Mouse (Mus musculus) hindbrain, embryonic 11.5 days (tissue): Measurements from ENCODE around the gene Pak2. TPM values are rescaled to one million over a fixed set of nuclear protein-coding genes. Genes with fewer than 3 reads are reported as not detected.
A peak's percentile ranks its signal among the peaks of the same experiment; 100 is the strongest.

Experiments
- ATAC-seq: fragments of 200-750 bp; cut with Nextera tagmentation; 2 replicates; pipeline ENCODE4 v1.8.0; 2017; ENCODE audit warnings: mild to moderate bottlenecking, moderate TSS enrichment, moderate library complexity; ENCODE audit not compliant: low FRiP score
- DNase-seq: peaks from one replicate; pipeline ENCODE4 v3.0.0-alpha.2; 2015; ENCODE audit warnings: low spot score
- H3K27ac ChIP-seq: fragments of 300-500 bp; sonication (generic); 2 replicates; pipeline ENCODE4 v1.5.1; 2014; ENCODE audit warnings: mild to moderate bottlenecking, low read depth, low read length
- H3K27me3 ChIP-seq: fragments of 300-500 bp; sonication (generic); 2 replicates; pipeline ENCODE4 v1.6.1; 2014; ENCODE audit warnings: mild to moderate bottlenecking, low read length, moderate library complexity, mixed read lengths; ENCODE audit not compliant: control insufficient read depth, insufficient read depth
- H3K36me3 ChIP-seq: fragments of 300-500 bp; sonication (generic); 2 replicates; pipeline ENCODE4 v1.6.1; 2014; ENCODE audit warnings: mild to moderate bottlenecking, low read length, moderate library complexity, mixed read lengths; ENCODE audit not compliant: control insufficient read depth, insufficient read depth
- H3K4me1 ChIP-seq: fragments of 300-500 bp; sonication (generic); replicated peaks from 2 replicates; pipeline ENCODE4 v1.6.1; 2014; ENCODE audit warnings: low read length, mixed read lengths; ENCODE audit not compliant: control insufficient read depth, insufficient read depth
- H3K4me2 ChIP-seq: fragments of 300-500 bp; sonication (generic); replicated peaks from 2 replicates; pipeline ENCODE4 v1.6.1; 2014; ENCODE audit warnings: mild to moderate bottlenecking, low read depth, low read length
- H3K4me3 ChIP-seq: fragments of 300-500 bp; sonication (generic); 2 replicates; pipeline ENCODE4 v1.5.1; 2014; ENCODE audit warnings: low read depth, low read length
- H3K9ac ChIP-seq: fragments of 300-500 bp; sonication (generic); 2 replicates; pipeline ENCODE4 v1.6.1; 2014; ENCODE audit warnings: low read depth, low read length
- H3K9me3 ChIP-seq: fragments of 300-500 bp; sonication (generic); 2 replicates; pipeline ENCODE4 v1.6.1; 2016; ENCODE audit warnings: low read length; ENCODE audit not compliant: control insufficient read depth
- WGBS: fragments of 180-500 bp; shearing (Covaris S2); extraction: QIAGEN DNeasy Blood & Tissue Kit; methylation state at CpG from one replicate; pipeline ENCODE4 v1.1.7; 2014; 5-methylcytosine and 5-hydroxymethylcytosine counted together
- polyA plus RNA-seq: library from polyadenylated mRNA; unstranded; fragments of >200 nt; fragmentation: Nextera tagmentation; extraction: Ambion mirVana; gene quantifications from 2 replicates; pipeline ENCODE4 v1.2.1, GENCODE M21; 2014

The Pak2 gene
- 46.4 and 48.0 TPM in 2 replicates for polyA plus RNA-seq

DNA sequence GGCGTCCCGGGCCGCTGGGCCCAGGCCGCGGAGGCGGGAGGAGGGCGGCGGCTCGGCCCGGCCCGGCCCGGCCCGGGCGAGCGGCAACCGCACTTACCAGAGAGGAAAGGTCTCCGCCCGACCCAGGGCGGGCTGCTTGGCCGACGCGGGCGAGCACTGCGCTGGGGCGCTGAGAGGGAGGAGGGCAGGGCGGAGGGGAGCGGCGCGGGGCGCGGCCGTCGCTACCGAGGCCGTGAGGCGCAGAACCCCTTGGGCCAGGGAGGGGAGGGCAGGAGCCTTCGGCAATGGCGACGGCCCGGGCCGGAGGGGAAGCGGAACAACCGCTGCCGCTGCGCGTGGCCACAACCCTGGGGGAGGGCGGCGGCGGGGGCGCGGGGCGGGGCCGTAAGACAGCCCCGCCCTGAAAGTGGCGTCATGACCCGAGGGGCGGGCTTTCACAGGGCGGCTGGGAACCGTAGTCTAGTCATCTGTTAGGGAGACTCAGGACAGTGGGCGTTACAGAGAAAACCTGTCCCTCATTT, at the start of gene Pak2:
TSS of gene Pak2 (minus strand) at position 352 of the 521 bp plus-strand sequence.
- H3K27ac ChIP-seq = peak within 1 kb of the TSS; percentile 97
- H3K9me3 ChIP-seq = no peaks in the 10 kb centered on the region
- peak within 1 kb of the TSS; percentile 64 for H3K4me2 ChIP-seq
- H3K4me3 ChIP-seq = peak within 1 kb of the TSS; percentile 93
- 0 out of 2 replicates have a peak, but pooled peaks cover 2% of the 10 kb centered on the region for H3K36me3 ChIP-seq
- peak; percentile 94 for DNase-seq
- WGBS = 2% methylated on average over 31 of the region's 60 CpGs
- H3K9ac ChIP-seq = peak within 1 kb of the TSS; percentile 99
- no peaks in the 10 kb centered on the region for H3K27me3 ChIP-seq
- peak; percentile 96 for ATAC-seq
- 0 out of 2 replicates have a peak, but pooled peaks cover 2% of the 10 kb centered on the region for H3K4me1 ChIP-seq

- Histone ChIP-seq H3K27me3 (no peaks in the 10 kb centered on the region), H3K9me3 (no peaks in the 10 kb centered on the region), H3K36me3 (no peaks in the 10 kb centered on the region), H3K4me3 (no peak overlapping the region), H3K4me2 (no peak overlapping the region), H3K27ac (no peak overlapping the region), H3K4me1 (no peaks in the 10 kb centered on the region), H3K9ac (no peak overlapping the region)
- ATAC-seq (no peak), DNase-seq (no peak)
- WGBS = 81% methylated on average over 4 of the region's 4 CpGs
Measured at GRCm38 (mm10) chr16:32127046-32127445, 47.9 kb upstream of the Pak2 start.

DNA sequence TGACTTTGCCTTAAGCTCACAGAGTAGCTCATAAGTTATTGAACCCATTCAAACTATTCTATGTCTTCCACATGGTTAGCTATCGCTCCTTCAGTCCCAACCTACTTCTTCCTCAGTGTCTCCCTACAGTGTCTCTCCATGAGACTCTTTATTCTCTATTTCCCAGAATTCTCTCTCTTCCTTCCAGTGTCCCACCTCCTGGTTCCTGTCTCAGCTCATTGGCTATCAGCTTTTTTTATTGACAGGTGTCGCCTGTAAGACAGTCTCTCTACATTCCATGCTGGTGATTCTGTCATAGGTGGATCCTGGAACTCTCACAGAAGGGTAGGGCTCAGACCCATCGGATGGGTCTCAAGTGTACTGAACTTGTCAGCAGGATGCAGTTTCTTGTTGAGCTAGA, 46.2 kb upstream of the Pak2 start:
- Histone ChIP-seq H3K4me2 (no peak overlapping the region), H3K27me3 (no peaks in the 10 kb centered on the region), H3K27ac (no peak overlapping the region), H3K9ac (no peak overlapping the region), H3K4me1 (no peaks in the 10 kb centered on the region), H3K36me3 (no peaks in the 10 kb centered on the region), H3K9me3 (no peaks in the 10 kb centered on the region), H3K4me3 (no peak overlapping the region)
- no peak for DNase-seq
- ATAC-seq = no peak
- WGBS = 90% methylated on average over 3 of the region's 3 CpGs

GRCm38 (mm10) chr16:32124444-32125335, 45.5 kb upstream of the Pak2 start:
- Histone ChIP-seq H3K27ac (no peak overlapping the region), H3K4me3 (no peak overlapping the region), H3K4me1 (no peaks in the 10 kb centered on the region), H3K27me3 (no peaks in the 10 kb centered on the region), H3K4me2 (no peak overlapping the region), H3K36me3 (no peaks in the 10 kb centered on the region), H3K9me3 (no peaks in the 10 kb centered on the region), H3K9ac (no peak overlapping the region)
- DNase-seq (no peak), ATAC-seq (no peak)
- 70% methylated on average over 17 of the region's 17 CpGs for WGBS

GRCm38 (mm10) chr16:32124020-32124419, 44.9 kb upstream of the Pak2 start:
- WGBS = 89% methylated on average over 7 of the region's 7 CpGs
- DNase-seq (no peak), ATAC-seq (no peak)
- Histone ChIP-seq H3K36me3 (no peaks in the 10 kb centered on the region), H3K27me3 (no peaks in the 10 kb centered on the region), H3K27ac (no peak overlapping the region), H3K4me3 (no peak overlapping the region), H3K4me2 (no peak overlapping the region), H3K9me3 (no peaks in the 10 kb centered on the region), H3K4me1 (no peaks in the 10 kb centered on the region), H3K9ac (no peak overlapping the region)

DNA sequence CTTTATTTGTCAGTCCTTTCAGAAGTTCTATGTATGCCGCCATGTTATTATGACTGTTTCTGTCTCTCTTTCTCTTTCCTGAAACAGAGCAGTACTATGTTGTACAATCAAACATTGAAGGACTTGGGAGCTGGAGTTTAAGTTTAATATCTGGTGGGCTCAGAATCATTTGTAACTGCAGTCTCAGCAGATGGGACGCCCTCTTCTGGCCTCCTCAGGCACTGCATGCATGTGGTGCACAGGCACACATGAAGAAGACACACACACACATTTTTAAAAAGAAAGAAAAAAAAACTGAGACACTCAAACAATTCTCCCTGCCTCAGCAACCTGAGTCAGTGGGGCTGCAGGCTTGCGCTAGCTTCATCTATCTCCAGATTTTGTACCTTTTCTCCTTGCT, 41.3 kb upstream of the Pak2 start:
- Histone ChIP-seq H3K4me2 (no peak overlapping the region), H3K27ac (no peak overlapping the region), H3K9ac (no peak overlapping the region), H3K4me3 (no peak overlapping the region), H3K4me1 (no peaks in the 10 kb centered on the region), H3K27me3 (no peaks in the 10 kb centered on the region), H3K9me3 (no peaks in the 10 kb centered on the region), H3K36me3 (no peaks in the 10 kb centered on the region)
- ATAC-seq (no peak), DNase-seq (no peak)
- WGBS = 80% methylated on average over 3 of the region's 3 CpGs

DNA sequence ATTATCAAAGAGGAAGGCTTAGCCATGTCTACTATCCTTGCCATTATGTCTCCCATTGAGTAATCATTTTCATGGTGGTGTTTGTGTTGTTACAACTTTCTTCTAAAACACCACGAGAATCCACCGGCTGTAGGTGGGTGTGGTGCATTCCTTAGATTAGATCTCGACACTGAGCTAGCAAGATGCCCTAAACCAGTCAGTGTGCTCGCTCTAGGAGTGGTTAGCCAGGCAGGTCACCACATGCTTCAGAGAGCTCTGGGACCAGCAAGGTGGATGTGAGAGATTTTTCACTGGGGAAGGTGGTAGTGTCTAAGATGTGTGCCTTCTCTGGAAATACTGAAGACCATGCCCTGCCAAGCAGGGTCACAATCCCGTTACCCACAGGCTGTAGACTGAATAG, 37.0 kb upstream of the Pak2 start:
- DNase-seq (no peak), ATAC-seq (no peak)
- H3K4me1 ChIP-seq = no peaks in the 10 kb centered on the region
- H3K4me2 ChIP-seq = no peak overlapping the region
- no peak overlapping the region for H3K4me3 ChIP-seq
- H3K9ac ChIP-seq = no peak overlapping the region
- no peaks in the 10 kb centered on the region for H3K36me3 ChIP-seq
- H3K27me3 ChIP-seq = no peaks in the 10 kb centered on the region
- H3K9me3 ChIP-seq = no peaks in the 10 kb centered on the region
- 65% methylated on average over 5 of the region's 5 CpGs for WGBS
- no peak overlapping the region for H3K27ac ChIP-seq

DNA sequence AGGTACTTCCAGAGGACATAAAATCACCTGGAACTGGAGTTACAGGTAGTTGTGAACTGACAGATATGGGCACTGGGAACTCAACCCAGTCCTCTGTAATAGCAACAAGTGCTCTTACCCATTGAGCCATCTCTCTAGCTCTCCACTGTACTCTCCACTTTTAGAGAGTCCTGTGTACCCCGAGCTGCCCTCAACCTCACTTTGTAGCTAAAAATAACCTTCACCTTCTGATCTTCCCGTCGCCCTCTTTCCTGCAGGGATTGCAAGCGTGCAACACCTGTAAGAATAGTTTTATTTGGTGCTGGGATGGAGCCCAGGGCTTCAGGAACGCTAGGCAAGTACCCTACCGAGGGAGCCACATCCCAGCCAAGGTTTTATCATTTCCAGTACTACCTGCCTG, 36.6 kb upstream of the Pak2 start:
- no peak overlapping the region for H3K9ac ChIP-seq
- no peaks in the 10 kb centered on the region for H3K36me3 ChIP-seq
- 65% methylated on average over 6 of the region's 6 CpGs for WGBS
- DNase-seq (no peak), ATAC-seq (no peak)
- no peaks in the 10 kb centered on the region for H3K4me1 ChIP-seq
- no peaks in the 10 kb centered on the region for H3K9me3 ChIP-seq
- H3K27me3 ChIP-seq = no peaks in the 10 kb centered on the region
- no peak overlapping the region for H3K4me3 ChIP-seq
- H3K4me2 ChIP-seq = no peak overlapping the region
- H3K27ac ChIP-seq = no peak overlapping the region
